Mouse (Mus musculus) liver, embryonic 14.5 days (tissue): ENCODE measurements around the gene Nanos3.

Experiments used
- CTCF ChIP-seq: IDR thresholded peaks from 2 replicates; pipeline ENCODE4 v1.5.1; 2016; ENCODE audit warnings: antibody characterized with exemption, low read depth, control low read depth
- EP300 ChIP-seq: IDR thresholded peaks from 2 replicates; pipeline ENCODE4 v1.6.1; 2016; ENCODE audit warnings: antibody characterized with exemption, low read depth

- TF ChIP-seq CTCF (0 out of 2 replicates have a peak, but pooled peaks have one; percentile 28), EP300 (no peak)
Observed at GRCm38 (mm10) chr8:84206666-84207065, 21.6 kb upstream of the Nanos3 start.
